Mouse (Mus musculus): ENCODE data around the gene Tas2r143. TPM values are rescaled to one million over a fixed set of nuclear protein-coding genes. Genes with fewer than 3 reads are reported as not detected.
A peak's percentile ranks its signal among the peaks of the same experiment; 100 is the strongest.

Tas2r143 gene
- total RNA-seq, 2 experiments from 2014 or later = 0.44 TPM; not detected in 1

DNA sequence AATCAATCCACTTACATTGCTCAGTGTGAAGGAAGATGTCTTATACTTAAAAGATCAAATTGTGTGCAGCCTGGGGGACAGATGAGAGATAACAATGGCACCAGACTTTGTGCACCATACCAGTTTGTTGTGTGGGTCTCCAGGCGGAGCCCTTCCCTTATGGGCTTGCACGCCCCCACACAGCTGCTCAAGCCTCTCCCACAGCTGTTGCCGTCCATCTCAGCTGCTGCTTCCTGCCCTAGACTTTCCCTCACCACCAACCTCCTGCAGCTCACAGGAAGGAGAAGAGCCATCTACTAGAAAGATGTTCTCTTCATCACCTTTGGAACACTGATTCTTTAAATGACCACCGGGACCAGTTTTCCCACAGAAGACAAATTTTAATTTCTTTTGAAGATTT, 14.4 kb upstream of the Tas2r143 start:
- intact Hi-C loops (cut with DNase I; ENCODE audit: low total_unique reads) = no loop called here
- no peak for DNase-seq

- intact Hi-C loops (cut with DNase I; ENCODE audit: low total_unique reads) = no loop called here
- no peak for DNase-seq
Observed at GRCm38 (mm10) chr6:42391796-42392330, 8.2 kb upstream of the Tas2r143 start.

GRCm38 (mm10) chr6:42395960-42396809, 3.9 kb upstream of the Tas2r143 start:
- DNase-seq = peak; percentile 84
- intact Hi-C loops (cut with DNase I; ENCODE audit: low total_unique reads) = no loop called here

- intact Hi-C loops (cut with DNase I; ENCODE audit: low total_unique reads) = no loop called here
Observed at GRCm38 (mm10) chr6:42397041-42397657, 2.9 kb upstream of the Tas2r143 start.

GRCm38 (mm10) chr6:42398285-42398684, 1.8 kb upstream of the Tas2r143 start:
- DNase-seq = no peak
- intact Hi-C loops (cut with DNase I; ENCODE audit: low total_unique reads) = no loop called here

More at GRCm38 (mm10) chr6:42397041-42397657, 2.9 kb upstream of the Tas2r143 start:
- DNase-seq = no peak

GRCm38 (mm10) chr6:42398998-42399397, 1.0 kb upstream of the Tas2r143 start:
- DNase-seq = no peak
- intact Hi-C loops (cut with DNase I; ENCODE audit: low total_unique reads) = no loop called here

GRCm38 (mm10) chr6:42405134-42405533, 5.1 kb downstream of the Tas2r143 start, which contains the start of gene Tas2r135:
Tas2r135 (plus strand) TSS chr6:42405434.
- intact Hi-C loops (cut with DNase I; ENCODE audit: low total_unique reads) = no loop called here
- DNase-seq = no peak

- DNase-seq = no peak
- intact Hi-C loops (cut with DNase I; ENCODE audit: low total_unique reads) = no loop called here
Observed at GRCm38 (mm10) chr6:42419443-42419842, 19.4 kb downstream of the Tas2r143 start.

- intact Hi-C loops (cut with DNase I; ENCODE audit: low total_unique reads) = no loop called here
Observed at GRCm38 (mm10) chr6:42421439-42421838, 21.4 kb downstream of the Tas2r143 start.

GRCm38 (mm10) chr6:42424472-42424871, 24.4 kb downstream of the Tas2r143 start:
- intact Hi-C loops (cut with DNase I; ENCODE audit: low total_unique reads) = no loop called here
- no peak for DNase-seq

More at GRCm38 (mm10) chr6:42421439-42421838, 21.4 kb downstream of the Tas2r143 start:
- DNase-seq = no peak

DNA sequence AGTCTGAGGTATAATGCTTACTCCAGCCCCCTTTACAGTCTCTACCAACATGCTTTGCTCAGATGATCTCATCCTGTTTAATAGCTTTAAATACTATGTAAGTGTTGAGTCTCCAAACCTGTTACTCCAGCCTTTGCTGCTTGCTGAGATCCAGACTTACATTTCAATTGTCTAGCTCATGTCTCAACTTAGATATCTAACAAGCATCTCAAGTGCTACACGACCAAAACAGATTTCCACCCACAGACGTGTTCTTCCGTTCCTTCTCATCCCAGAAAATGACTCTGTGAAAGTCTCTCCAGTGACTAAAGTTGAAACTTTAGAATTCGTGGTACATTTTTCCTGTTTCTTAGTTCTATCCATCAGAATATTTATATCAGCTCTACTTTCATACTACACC, 26.3 kb downstream of the Tas2r143 start:
- intact Hi-C loops (cut with DNase I; ENCODE audit: low total_unique reads) = no loop called here
- no peak for DNase-seq

- DNase-seq = no peak
- intact Hi-C loops (cut with DNase I; ENCODE audit: low total_unique reads) = no loop called here
Observed at GRCm38 (mm10) chr6:42433554-42433953, 33.5 kb downstream of the Tas2r143 start.

DNA sequence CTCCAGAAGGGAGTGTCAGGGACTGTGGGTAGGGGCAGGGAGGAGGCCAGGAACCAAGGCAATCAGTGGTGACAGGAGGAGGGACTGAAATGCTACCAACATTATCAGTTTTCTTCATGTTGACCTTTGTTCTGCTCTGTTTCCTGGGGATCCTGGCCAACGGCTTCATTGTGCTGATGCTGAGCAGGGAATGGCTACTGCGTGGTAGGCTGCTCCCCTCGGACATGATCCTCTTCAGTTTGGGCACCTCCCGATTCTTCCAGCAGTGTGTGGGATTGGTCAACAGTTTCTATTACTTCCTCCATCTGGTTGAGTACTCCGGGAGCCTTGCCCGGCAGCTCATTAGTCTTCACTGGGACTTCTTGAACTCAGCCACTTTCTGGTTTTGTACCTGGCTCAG, 34.4 kb downstream of the Tas2r143 start, which contains the start of gene Tas2r126:
TSS of gene Tas2r126 (plus strand) at position 90 of the 400 bp plus-strand sequence.
- intact Hi-C loops (cut with DNase I; ENCODE audit: low total_unique reads) = no loop called here
- DNase-seq = no peak

DNA sequence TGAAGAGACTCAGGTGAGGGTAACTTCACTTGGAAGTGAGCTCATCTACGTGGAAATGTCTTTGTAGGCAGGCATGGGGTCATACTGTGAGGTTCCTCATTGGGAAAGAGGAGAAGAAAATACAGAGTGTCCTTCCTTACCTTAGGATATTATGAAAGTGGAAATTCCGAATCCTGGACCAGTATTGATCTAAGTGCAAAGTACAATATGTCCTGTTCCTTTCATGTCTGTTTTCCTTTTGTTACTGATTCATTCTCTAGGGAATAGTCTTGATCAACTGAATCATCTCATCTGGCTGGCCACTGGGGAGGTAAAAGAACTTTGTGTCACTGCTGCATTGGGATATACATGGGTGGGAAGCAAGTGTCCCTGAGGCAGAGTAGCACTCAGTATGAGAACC, 35.5 kb downstream of the Tas2r143 start:
- no peak for DNase-seq
- intact Hi-C loops (cut with DNase I; ENCODE audit: low total_unique reads) = no loop called here

- intact Hi-C loops (cut with DNase I; ENCODE audit: low total_unique reads) = no loop called here
- no peak for DNase-seq
Observed at GRCm38 (mm10) chr6:42441395-42441794, 41.4 kb downstream of the Tas2r143 start.

- intact Hi-C loops (cut with DNase I; ENCODE audit: low total_unique reads) = no loop called here
- DNase-seq = no peak
Observed at GRCm38 (mm10) chr6:42444491-42444890, 44.5 kb downstream of the Tas2r143 start.

DNA sequence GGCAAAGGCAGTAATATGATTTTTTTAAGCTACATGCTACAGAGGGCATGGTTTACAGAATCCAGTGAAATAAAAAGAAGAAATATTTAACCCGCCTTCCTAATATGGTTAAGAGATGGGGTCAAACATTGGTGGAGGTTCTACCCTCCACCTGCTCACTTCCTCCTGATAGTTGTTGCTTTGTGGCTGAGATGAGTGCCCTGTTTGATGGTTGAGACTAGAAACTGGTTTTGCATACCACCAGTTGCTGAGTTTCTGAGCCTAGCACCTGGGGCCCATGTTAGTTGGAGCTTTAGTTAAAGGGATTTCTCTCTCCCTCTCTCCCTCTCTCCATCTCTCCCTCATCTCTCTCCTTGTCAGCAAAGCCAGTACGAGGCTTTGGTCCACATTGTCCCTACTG, 47.3 kb downstream of the Tas2r143 start:
- intact Hi-C loops (cut with DNase I; ENCODE audit: low total_unique reads) = no loop called here
- no peak for DNase-seq
